Mouse (Mus musculus): ENCODE data around the gene Tbca.

Tbca gene

DNA sequence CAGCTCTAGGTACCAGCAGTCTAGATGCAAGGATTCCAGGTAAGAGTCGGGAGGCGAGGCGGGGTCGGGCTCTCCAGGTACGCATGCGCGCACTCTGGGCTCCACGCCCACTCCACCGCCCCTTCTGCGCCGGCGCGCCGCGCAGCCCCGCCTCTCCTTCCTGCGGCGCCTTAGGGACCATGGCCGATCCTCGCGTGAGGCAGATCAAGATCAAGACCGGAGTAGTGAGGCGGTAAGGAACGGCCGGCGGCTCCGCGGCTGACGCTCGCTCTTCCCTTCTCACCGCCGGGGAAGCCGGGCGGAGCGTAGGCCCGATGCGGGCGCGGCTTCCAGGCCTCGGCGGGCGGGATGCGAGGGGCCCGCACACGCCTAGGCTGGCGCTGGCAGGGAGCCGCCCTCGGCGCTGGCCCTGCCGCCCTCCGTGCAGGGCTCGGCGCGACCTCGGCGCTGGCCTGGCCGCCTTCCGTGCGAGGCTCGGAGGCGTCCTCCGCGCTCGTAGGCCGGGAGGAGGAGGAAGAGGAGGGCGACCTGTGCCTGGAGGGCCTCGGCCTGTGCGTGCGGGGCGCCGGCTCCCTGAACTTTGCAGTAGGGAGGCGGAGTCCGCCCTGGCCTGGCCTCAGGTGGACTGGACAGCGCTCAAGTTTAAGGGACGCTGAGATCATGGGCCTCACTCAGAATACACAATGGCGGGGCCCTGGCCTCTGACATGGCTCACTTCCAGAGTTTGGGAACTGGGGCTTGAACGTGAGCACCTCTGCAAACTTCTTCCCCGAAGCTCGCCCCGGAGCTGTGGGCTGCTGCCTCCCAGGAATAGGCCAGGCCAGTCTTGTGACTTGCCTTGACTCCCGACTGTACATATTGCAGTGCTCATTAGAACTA is at the start of gene Tbca:
Tbca (plus strand) TSS at position 140 of the 879 bp plus-strand sequence.
- DNase-seq (ENCODE audit: low spot score in 2 of 2) = peak; percentile 75 to 78

GRCm38 (mm10) chr13:94745176-94745575 is 43.5 kb upstream of the Tbca start:
- no peak for DNase-seq (ENCODE audit: low spot score in 2 of 2)

DNA sequence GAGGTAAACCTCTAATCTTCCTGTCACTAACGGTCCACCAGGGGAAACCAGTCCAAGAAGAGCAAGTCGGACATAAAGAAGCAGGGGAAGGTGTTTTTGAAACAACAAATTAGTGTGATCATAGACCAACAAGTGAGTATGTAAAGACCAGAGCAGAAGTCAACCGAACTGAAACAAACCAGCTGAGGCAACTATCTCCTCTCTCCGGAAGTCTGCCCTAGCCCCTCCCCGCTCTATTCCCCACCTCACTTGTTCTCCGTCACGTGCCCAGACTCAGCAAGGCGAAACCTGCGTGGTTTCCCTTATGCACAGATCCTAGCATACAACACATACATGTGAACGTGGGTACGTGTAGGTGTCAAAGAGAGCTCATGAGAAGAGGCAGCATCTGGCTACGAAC is 22.9 kb upstream of the Tbca start:
- no peak for DNase-seq (ENCODE audit: low spot score in 2 of 2)

- DNase-seq (ENCODE audit: low spot score in 2 of 2) = no peak
These were observed 20.1 kb upstream of the Tbca start for GRCm38 (mm10) chr13:94768460-94769154.

GRCm38 (mm10) chr13:94769155-94769470 is 19.6 kb upstream of the Tbca start:
- DNase-seq (ENCODE audit: low spot score in 2 of 2) = no peak

GRCm38 (mm10) chr13:94786866-94787265 is 1.8 kb upstream of the Tbca start:
- peak in 1 of 2 experiments; percentile 35 for DNase-seq (ENCODE audit: low spot score in 2 of 2)

DNA sequence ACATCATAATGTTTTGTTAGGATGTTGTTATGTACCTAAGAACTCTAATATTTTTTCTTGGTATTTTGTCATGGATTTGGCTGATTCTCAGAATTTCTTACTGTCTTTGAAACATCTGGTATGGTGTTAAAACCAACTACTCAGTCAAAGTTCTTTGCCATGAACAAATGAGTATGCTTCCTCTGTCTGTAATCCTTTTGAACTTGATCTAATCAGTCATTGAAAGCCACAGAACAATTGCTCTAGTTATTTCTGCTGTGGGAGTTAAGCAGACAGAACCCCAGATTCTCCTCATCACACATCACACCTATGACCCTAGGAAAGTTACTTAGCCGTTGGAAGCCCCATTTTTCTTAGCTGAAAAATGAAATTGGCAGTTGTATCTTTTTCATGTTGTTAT is 6.0 kb downstream of the Tbca start:
- DNase-seq (ENCODE audit: low spot score in 2 of 2) = no peak

- DNase-seq (ENCODE audit: low spot score in 2 of 2) = no peak
These were observed 14.9 kb downstream of the Tbca start for GRCm38 (mm10) chr13:94803480-94804057.

DNA sequence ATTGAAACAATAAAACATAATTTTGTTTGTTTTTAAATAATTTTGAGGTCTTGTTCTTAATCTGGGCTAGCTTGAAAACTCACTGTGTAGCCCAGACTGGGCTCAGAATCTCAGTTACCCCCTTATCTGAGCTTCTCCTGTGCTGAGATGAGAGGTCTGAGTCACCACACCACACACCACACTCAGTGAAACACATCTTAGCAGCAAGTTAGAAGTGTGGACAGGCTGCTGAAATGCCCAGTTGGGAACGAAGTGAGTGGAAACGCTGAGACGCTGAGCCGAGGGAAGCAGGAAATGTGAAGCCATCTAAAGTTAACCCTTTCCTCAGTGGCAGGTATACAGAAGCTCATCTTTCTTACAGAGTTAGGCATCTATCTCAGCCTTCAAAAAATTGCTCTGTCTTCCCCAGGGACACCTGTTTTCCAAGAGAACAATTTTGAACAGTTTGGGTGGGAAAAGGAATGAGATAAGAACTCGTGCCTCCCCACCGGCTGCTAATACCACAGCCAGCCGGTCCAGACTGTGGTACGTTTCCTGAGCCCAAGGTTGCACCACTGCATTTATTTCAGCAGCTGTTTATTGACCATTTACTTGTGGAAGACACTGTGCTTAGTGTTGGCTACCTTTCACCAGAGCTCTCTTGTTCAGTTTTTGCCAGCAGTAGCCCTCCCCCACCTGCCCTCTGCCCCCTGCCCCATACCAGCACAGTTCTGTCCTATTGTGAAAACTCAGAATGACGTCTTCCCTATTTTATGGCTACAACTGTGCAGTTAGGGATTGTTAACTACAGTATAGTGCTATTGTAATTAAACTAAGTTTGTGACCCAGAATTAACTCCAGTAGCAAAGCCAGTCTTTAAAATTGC is 17.8 kb downstream of the Tbca start:
- DNase-seq (ENCODE audit: low spot score in 2 of 2) = no peak

DNA sequence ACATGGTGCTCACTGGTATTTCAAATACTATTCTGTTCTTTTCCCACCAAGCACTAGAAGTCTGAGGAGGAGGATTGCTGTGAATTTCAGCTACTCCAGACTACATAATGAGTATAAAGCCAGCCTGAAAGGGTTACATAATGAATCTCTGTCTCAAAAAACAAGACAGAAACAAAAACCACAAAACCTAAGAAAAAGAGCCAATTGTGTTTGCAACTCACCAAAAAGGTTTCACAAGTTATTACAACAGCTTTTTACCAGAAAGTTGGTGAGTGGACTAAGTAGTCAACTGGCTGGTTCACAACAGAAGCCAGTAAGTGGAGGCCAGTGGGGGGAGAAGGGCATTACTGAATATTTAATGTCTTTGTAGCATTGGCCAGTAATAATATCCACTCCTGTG is 19.9 kb downstream of the Tbca start:
- DNase-seq (ENCODE audit: low spot score in 2 of 2) = no peak

DNA sequence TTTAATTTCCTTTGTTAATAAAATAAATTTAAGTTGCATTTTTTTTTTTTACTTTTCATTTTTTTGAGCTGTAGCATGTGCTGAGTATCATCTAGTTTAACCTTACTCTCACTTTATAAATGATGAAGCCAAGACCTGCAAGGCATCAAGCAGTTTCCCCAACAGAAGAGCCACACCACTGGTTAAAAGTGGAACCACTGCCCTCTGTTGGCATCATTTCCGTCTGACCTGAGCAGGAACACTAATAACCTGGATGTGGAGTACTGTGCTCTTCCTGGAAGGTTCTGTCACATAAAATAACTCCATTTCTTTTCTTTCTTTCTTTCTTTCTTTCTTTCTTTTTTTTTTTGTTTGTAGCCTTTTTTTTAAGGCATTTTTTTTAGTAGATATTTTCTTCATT is 21.0 kb downstream of the Tbca start:
- no peak for DNase-seq (ENCODE audit: low spot score in 2 of 2)

GRCm38 (mm10) chr13:94811451-94811850 is 22.7 kb downstream of the Tbca start:
- no peak for DNase-seq (ENCODE audit: low spot score in 2 of 2)

- DNase-seq (ENCODE audit: low spot score in 2 of 2) = no peak
These were observed 25.1 kb downstream of the Tbca start for GRCm38 (mm10) chr13:94813770-94814169.

- DNase-seq (ENCODE audit: low spot score in 2 of 2) = no peak
These were observed 31.8 kb downstream of the Tbca start for GRCm38 (mm10) chr13:94820516-94820915.

DNA sequence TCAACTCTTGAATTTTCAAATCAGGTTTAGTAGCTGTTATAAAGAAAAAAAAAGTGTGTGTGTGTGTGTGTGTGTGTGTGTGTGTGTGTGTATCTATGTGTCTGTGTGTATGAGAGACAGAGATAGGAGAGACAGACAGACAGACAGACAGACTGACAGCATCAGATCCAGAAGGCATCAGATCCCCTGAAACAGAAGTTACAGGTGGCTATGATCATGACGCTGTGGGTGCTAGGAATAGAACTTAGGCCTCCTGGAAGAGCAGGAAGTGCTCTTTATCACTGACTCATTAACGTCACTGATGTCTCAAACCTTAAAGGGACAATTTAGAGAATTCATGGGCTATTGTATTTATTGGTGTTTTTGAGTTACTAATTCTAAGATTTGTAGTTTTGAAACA is 32.2 kb downstream of the Tbca start:
- DNase-seq (ENCODE audit: low spot score in 2 of 2) = no peak

- no peak for DNase-seq (ENCODE audit: low spot score in 2 of 2)
These were observed 37.7 kb downstream of the Tbca start for GRCm38 (mm10) chr13:94826389-94826788.

- DNase-seq (ENCODE audit: low spot score in 2 of 2) = no peak
These were observed 38.3 kb downstream of the Tbca start for GRCm38 (mm10) chr13:94826986-94827385.

DNA sequence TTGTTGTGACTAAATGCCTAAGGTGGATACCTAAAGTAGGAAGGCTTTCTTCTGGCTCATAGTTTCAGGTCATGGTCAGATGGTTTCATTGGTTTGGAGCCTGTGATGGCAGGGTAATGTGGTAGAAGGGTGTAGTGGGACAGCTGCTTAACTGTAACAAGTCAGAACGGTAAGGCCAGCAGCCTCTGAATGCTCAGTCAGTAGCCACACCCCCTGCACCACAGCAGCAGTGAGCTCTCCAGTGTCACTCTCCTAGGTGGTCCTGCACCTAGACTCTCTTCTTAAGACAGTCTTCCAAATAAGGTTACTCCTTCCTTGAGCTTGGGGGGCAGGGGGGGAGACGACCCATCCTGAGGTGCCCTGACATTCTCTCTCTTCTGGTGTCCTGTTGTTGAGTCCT is 39.1 kb downstream of the Tbca start:
- no peak for DNase-seq (ENCODE audit: low spot score in 2 of 2)

DNA sequence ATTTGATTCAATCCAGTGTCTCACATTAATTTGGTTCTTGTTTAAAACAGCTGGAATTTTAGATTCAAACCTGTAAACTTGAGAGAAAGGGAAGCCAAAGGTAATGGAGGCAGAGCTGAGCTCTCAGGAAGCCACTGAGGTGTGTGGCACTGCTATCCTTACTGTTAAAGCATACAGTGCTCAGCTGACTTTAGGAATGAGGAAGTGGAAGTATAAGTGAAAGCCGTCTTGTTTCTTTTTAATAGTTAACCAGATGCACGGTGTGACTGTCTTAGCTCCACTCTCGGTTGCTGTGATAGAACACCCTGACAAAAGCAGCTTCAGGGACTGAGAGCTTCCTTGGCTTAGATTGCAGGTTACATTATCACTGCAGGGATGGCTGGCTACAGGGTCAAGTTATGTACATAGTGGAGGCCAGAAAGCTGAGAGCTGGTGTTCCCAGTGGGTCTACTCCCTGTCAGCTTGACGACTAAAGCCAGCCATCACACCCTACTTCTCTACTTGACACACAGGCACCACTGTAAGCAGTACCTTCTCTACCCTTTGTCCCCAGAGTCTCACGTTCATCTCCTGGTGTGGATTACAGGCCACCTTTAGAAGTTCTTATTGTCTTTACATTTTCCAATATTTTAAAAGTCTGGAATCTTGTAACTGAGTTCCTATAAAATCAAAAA is 49.5 kb downstream of the Tbca start:
- no peak for DNase-seq (ENCODE audit: low spot score in 2 of 2)

DNA sequence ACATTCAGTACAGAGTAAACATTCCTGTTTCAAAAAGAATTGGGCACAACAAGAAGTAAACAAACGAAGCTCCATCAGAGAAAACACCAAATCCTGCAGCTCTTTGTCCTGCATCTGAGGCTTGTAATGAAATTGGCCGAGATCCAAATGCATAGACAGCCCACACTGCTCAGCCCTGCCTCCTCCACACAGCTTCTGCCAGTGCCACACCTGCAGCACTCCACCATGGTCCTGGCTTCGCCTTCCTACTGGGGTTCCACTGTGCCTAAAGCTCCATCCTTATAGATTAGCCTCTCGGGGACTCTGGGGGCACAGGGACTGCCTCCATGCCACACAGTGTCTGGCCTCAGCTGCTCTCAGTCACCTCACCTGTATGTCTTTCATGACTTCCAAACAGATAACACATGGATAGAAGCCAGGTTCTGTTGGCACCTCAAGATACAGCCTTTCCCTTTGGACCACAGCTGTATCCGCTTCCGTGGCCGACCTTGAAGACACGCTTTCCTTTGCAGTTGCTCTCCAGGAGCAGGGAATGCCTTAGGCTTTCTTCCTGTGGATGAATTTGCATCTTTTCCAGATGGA is 50.1 kb downstream of the Tbca start:
- DNase-seq (ENCODE audit: low spot score in 2 of 2) = peak in 1 of 2 experiments; percentile 3

- DNase-seq (ENCODE audit: low spot score in 2 of 2) = no peak
These were observed 54.5 kb downstream of the Tbca start for GRCm38 (mm10) chr13:94843236-94843635.

Measured in frontal cortex, postnatal 36 days (tissue).